8 mouse cellular contexts compared by ENCODE assay signal in the genomic region with DNA sequence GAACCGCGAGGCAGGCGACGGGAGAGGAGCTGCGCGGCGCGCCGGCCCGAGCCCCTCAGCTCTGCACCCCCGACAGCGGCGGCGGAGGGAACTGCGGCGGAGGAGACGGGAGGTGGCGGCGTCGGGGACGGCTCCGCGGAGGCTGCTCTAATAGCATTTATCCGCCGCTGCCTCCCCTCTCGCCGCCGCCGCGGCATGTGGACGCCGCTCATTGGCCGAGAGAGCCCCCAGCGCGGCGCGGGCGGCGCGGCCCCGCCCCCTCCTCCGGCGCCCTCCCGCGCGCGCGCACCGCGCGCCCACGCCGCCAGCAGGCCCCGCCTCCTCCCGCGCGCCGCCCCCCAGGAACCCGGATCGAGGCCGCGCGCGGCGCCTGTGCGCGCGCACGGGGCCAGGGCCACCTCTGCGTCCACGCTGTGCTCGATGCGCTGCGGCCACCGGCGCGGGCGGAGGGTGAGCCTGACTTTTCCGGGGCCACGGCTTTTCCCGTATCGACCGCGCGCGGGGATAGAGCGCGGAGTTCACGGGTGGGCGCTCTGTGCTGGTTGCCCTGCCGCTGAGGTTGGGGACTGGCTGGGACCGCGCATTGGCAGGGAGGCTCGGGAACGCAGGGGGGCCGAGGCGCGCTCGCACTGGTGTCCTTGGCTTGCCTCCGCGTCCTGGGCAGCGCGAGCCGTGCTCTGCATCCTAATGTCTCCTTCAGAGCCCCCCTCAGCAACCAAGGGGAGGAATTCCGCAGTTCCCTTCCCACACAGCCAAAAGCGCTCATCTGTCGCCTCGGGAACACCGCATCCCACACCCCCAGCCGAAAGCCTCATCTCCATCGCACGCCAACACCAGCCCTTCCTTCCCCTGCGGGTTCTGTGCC. TPM values are rescaled to one million over a fixed set of nuclear protein-coding genes. Genes with fewer than 3 reads are reported as not detected.
DNase-seq lines count a peak whose midpoint lies in the region; ATAC-seq and TF ChIP-seq lines count a peak whose summit lies in the region.

Atp2a2 (minus strand) TSS at position 149 of the 865 bp plus-strand sequence.

- H3K4me1 ChIP-seq in G1E (ENCODE audit: insufficient read depth, low read depth, low read length), result peaks cover 28% of the 10 kb centered on the region
- peaks cover 24% of the 10 kb centered on the region for H3K4me1 ChIP-seq in lung, embryonic 16.5 days (replicated peaks; ENCODE audit: control insufficient read depth, insufficient read depth, low read length)

- H3K27ac ChIP-seq in lung, embryonic 16.5 days (ENCODE audit: low read length), result peak within 1 kb of the TSS; percentile 98

- peak; percentile 66 for ATAC-seq in G1E (ENCODE audit: extremely low read depth, insufficient number of reproducible peaks, low FRiP score, poor library complexity, severe bottlenecking)
- ATAC-seq in hematopoietic stem cell, adult 5-6 weeks (replicated peaks in 1 of 2; ENCODE audit: insufficient read depth in 1 of 2, low FRiP score in 2 of 2, low TSS enrichment in 1 of 2, low read depth in 1 of 2, poor library complexity in 2 of 2, severe bottlenecking in 2 of 2), result peak; percentile 80 to 87
- ATAC-seq in lung, embryonic 16.5 days (ENCODE audit: low read depth), result peak; percentile 95

- TF ChIP-seq CTCF in G1E (IDR thresholded peaks at IDR 0.05; ENCODE audit: low read depth, low read length), result no peak

- peak within 1 kb of the TSS; percentile 99 for H3K9ac ChIP-seq in lung, embryonic 16.5 days (ENCODE audit: low read length)

- H3K27me3 ChIP-seq in G1E (ENCODE audit: insufficient read depth, low read length), result peaks cover 14% of the 10 kb centered on the region
- no peaks in the 10 kb centered on the region for H3K27me3 ChIP-seq in lung, embryonic 16.5 days (ENCODE audit: control insufficient read depth, insufficient read depth, low read depth, low read length)

- peak; percentile 97 for DNase-seq in G1E (ENCODE audit: low spot score)
- peak; percentile 91 to 98 for DNase-seq in cerebellum, adult 18-20 months
- peak; percentile 93 for DNase-seq in forelimb bud, embryonic 11.5 days (ENCODE audit: low read depth, low spot score)
- DNase-seq in layer of hippocampus, adult 9-10 months (ENCODE audit: low spot score), result peak; percentile 72
- peak; percentile 85 for DNase-seq in ovary, postnatal 10 days (ENCODE audit: low spot score)
- DNase-seq in thymus, postnatal 10 days (ENCODE audit: low spot score in 2 of 2), result peak; percentile 91 to 93

- 0% methylated on average over 67 of the region's 113 CpGs for WGBS in lung, embryonic 16.5 days

- peak within 1 kb of the TSS; percentile 92 for H3K4me3 ChIP-seq in G1E (ENCODE audit: low read depth, low read length)
- peak within 1 kb of the TSS; percentile 97 for H3K4me3 ChIP-seq in lung, embryonic 16.5 days (ENCODE audit: low read length)

- H3K4me2 ChIP-seq in lung, embryonic 16.5 days (ENCODE audit: low read depth, low read length), result peak within 1 kb of the TSS; percentile 72

- H3K36me3 ChIP-seq in G1E (replicated peaks), result peaks cover 15% of the 10 kb centered on the region
- H3K36me3 ChIP-seq in lung, embryonic 16.5 days (ENCODE audit: control insufficient read depth, insufficient read depth, low read length), result peaks cover 3% of the 10 kb centered on the region; the same call in 1 of the 2 replicates

- H3K9me3 ChIP-seq in G1E (replicated peaks), result peaks cover 5% of the 10 kb centered on the region
- peaks cover 5% of the 10 kb centered on the region; the same call in 1 of the 2 replicates for H3K9me3 ChIP-seq in lung, embryonic 16.5 days (ENCODE audit: control insufficient read depth, low read length)

RNA-seq across cellular contexts. Expression of gene Atp2a2, which starts in this region (rescaled TPM):
- total RNA-seq in G1E (2014; fragmentation: Nextera tagmentation) (61.6 and 74.4 TPM in 2 replicates), G1E (2017) (62.6 and 73.6 TPM in 2 replicates)
- 39.8 and 47.5 TPM in 2 replicates for polyA plus RNA-seq in G1E (2012)
- 84.5 and 95.1 TPM in 2 replicates for total RNA-seq in hematopoietic stem cell, adult 5-6 weeks (2017)
- polyA plus RNA-seq in lung, embryonic 16.5 days (2015; fragmentation: Nextera tagmentation; extraction: Ambion mirVana), result 28.8 TPM in 2 replicates

Comparison
In these comparisons a context has a peak if more than half of its experiments do, and no peak if none do; other contexts are left out.
1. Peak in every context shown above with its lines: DNase-seq, ATAC-seq, H3K4me3 ChIP-seq and H3K27ac ChIP-seq.